Comparison of ENCODE assay signal across 14 mouse cellular contexts in the genomic region with DNA sequence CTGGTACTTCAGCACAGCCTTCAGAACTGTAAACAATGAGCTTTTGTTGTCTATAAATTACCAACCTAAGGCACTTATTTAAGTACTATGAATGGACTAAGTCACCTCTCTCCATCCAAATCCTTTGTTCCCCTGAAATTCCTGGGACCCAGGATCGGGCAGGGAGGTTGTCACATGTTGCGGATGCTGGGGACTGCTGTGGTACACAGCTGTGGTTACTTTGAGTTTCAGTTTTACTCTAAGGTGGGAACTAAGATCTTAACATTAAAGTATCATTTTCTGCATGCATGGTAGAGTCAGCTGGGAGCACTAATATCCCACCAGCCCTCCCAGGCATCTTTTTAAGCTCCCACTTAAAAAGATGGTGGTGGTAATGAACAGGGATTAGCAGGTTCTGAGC.
"Had no signal": no experiment of that assay in that cellular context is flagged by ENCODE, and none has a peak within 500 bp of the region (broad histone marks: within the 10 kb centered on the region; RNA-seq: fewer than 3 reads in every experiment).

No protein-coding gene starts in this region.

- H3K9me3 ChIP-seq: limb, embryonic 13.5 days; liver, embryonic 13.5 days had no signal

- ATAC-seq: lung, postnatal 0 days had no signal

- H3K27me3 ChIP-seq: liver, embryonic 13.5 days had no signal

- H3K27ac ChIP-seq: kidney, postnatal 0 days; layer of hippocampus, adult 2 months; limb, embryonic 13.5 days; liver, embryonic 13.5 days; macrophage had no signal

- H3K36me3 ChIP-seq: limb, embryonic 13.5 days; liver, embryonic 13.5 days had no signal

- H3K4me3 ChIP-seq: layer of hippocampus, adult 2 months; limb, embryonic 13.5 days; liver, embryonic 13.5 days had no signal

- DNase-seq: kidney, adult 18-20 months; kidney, postnatal 25 days; layer of hippocampus, adult 9-11 months; liver; liver, embryonic 13.5 days; lung, embryonic 14.5 days; midbrain, embryonic 14.5 days; thymus, adult 18-20 months; thymus, postnatal 36 days had no signal

- H3K4me1 ChIP-seq: liver, embryonic 13.5 days had no signal

- H3K9ac ChIP-seq: limb, embryonic 13.5 days; liver, embryonic 13.5 days; lung, embryonic 14.5 days had no signal

- H3K4me2 ChIP-seq: limb, embryonic 13.5 days; liver, embryonic 13.5 days; lung, embryonic 14.5 days had no signal
